Mouse (Mus musculus) layer of hippocampus, postnatal 25 days (tissue): ENCODE data around the gene Cd59b. TPM values are rescaled to one million over a fixed set of nuclear protein-coding genes. Genes with fewer than 3 reads are reported as not detected.
"Not testable (repeated sequence)": the region's sequence is repeated elsewhere in the genome, so short reads cannot be mapped to it uniquely, and the experiment has no call there.

Experiments used
- DNase-seq, 2 experiments: peaks; one replicate each; pipeline ENCODE4 v3.0.0; 2022; ENCODE audit warnings: mixed read lengths in 2 of 2, low spot score in 1 of 2; ENCODE audit errors: extremely low spot score in 1 of 2
- total RNA-seq, 2 experiments: library from RNA; stranded (reverse); gene quantifications; 2 replicates each; pipeline ENCODE4 v1.2.3; 2021

The Cd59b gene
- total RNA-seq, 2 experiments from 2014 or later: 0.75 to 0.98 TPM

DNA sequence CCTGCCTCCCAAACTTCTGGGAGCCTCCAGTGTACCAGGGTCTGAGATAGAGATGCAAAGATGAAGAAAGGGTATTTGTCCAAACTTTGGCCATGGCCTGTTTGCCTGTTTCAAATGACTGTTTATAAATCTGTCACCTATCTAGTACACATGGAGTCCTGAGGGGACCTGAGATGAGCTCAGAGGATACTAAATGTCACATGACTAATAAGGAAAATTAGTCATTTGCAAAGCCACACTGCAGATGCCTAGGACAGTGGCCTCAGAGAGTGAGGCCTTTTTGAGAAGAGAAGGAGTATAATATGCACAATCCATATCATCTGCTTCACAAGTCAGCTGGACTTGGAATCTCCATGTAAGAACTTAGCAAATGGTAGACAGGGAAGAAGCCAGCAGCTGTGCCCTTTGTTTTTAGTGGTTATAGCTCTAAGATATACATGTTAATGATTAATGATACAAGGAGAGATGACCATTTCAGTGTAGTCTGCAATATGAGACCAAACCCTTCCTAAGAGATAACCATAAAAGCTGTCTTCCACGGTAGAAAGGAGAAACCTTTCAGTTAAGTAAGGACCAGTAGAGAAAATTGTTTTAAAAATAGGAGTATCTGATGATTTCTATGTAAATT is 41.6 kb downstream of the Cd59b start:
- not testable (repeated sequence) for DNase-seq

DNA sequence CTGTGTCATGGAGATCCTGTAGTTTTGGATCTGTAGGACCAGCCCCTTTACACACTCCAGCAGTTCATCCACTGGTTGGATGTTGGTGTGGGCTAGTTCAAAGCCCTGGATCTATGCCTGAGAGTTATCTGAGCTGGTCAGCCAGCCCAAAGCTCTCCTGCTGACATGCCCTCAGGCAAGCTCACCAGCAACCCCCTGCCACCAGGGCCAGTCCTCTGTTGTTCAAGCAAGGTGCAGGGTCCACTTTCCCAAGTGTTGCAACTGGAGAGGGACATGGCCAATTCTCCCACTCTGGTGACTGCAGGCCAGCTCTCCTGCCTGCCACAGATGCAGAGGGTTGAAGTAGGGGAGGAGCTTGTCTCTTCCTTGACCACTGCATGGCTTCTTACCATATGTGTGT is 43.9 kb downstream of the Cd59b start:
- DNase-seq: not testable (repeated sequence)

DNA sequence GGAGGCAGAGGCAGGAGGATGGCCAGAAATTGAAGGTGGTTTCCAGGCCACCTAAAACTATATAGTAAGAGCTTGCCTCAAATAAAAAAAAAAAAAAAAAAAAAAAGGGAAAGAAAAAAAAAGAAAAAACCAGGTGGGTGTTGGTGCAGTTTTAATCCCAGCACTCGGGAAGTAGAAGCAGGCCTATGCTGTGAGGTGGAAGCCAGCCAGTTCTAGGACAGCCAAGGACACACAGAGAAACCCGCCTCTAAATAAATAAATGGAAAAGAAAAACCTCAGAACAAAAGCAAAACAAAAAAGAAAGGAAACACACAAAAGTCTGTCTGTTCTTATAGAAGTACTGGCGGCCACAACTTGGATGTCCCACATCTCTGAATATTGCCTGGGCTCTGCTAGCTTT is 45.2 kb downstream of the Cd59b start:
- DNase-seq: no peak

DNA sequence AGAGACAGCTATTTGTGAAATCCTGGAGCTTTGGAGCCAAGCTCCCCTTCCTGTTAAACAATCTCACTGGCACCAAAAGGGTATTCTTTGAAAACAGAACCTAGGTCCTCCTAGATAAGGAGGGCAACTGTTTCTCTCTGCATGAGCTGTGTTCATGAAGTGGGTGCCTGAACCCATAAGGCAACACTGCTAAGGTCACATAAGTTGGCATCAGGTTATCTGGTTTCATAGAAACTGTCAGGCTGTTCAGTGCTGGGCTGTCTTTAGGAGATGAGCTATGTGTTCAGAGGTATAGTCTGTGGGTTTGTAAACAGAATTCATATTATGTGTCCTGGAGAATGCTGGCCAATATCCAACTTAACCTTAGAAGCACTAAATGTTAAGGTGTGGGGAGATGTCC is 47.5 kb downstream of the Cd59b start:
- not testable (repeated sequence) for DNase-seq

DNA sequence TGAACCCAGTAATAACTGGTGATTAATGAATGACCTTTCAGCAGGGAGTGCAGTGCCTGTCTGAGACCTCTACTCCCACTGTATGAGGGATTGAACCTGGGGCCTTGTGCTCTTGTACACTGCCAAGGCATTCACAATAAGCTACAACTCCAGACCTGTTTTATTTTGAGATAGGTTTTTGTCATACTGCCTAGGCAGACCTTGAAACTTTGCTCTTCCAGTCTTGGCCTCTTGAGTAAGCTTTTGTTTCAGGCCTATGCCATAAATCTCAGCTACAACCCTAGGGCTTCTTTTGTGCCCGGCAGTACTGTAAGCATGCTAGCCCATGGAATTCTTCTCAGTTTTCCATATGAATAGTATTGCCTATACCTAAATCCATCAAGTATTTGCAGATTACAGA is 49.4 kb downstream of the Cd59b start:
- no peak for DNase-seq

DNA sequence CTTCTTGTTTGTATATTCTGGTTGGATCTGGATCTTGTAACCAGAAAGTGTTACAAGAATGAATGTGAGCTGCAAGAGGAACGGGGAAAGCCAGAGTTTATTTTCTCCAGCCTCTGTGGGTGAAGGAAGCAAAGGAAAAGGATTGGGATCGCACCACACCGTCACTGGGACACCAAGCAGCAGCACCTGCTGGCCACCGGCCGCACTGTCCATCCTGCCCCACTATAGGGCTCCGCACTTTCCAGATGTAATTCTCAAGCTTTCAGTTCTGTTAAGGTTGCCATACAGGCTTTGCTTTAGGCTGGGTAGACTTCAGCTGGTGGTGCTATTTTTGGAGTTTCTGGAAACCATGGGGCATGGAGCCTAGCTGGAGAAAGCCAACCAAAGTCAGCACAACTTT is 50.7 kb downstream of the Cd59b start:
- DNase-seq: no peak

DNA sequence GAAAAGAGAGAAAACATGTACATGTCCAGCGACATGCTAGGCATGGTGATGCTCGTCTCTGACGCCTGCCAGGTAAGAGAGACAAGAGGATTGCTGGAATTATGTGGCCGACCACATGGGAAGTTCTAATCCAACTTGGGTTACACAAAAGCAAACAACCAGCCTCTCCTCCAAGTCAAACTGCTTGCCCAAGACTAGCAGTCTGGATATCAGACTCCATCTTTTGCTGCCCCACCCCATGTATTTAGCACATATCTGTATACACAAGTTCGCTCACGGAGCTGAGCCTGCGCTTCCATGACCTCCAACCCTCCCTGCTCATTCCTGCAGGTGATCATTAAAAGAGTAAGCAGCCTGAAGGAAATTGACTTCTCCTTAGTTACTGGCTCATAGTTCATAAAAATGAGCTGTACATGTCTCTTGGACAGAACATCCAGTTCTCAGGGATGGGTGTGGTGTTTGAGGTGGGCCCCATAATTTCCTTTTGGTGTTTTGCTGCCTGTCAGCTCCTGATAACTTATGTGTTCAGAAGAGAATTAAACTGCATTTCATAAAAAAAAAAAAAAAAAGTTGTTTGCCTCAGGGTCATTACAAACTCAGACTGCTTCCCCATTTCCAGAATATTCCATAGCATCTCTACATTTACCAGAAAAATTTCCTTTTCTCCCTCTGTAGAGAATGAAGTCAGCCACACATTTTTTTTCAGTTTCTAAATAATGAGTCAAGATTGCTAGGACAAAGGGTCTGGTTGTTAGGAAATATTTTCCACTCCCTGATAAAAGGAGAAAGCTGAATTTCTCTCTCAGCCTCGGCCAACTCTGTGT is 52.2 kb downstream of the Cd59b start:
- no peak for DNase-seq

DNA sequence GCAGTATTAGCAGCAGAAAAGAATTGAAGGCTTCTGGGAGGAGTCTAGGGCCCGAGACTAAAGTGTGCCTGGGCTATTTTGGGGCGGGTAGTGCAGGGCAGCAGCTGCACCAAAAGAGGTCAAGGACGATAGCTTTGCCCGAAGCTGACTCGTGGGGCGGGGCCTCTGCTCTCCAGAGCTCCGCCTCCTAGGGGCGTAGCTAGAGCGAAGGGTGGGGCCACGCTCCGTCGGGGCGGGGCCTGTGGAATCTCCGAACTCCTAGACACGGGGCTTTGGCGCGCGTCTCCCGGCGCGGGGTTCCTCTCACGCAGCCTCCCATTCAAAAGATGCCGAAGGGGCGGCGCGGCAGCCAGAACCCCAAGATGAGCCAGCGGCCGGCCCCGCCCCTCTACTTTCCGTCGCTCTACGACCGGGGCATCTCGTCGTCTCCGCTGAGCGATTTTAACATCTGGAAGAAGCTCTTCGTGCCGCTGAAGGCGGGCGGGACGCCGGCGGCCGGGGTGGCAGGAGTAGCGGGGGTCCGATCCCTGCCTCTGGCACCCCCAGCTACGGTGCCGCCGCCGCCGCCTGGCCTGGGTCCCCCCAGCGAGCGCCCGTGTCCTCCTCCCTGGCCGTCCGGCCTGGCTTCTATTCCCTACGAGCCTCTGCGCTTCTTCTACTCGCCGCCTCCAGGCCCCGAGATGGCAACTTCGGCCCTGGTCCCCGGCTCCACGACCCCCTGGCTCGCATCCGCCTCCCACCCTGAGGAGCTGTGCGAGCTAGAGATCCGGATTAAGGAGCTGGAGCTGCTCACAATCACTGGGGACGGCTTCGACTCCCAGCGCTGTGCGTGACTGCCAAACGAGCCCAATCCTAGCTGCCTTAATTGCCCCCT is 53.1 kb downstream of the Cd59b start, which contains the start of gene A930018P22Rik:
TSS of gene A930018P22Rik (plus strand) at position 265 of the 874 bp plus-strand sequence.
- peak; percentile 68 to 71 for DNase-seq

DNA sequence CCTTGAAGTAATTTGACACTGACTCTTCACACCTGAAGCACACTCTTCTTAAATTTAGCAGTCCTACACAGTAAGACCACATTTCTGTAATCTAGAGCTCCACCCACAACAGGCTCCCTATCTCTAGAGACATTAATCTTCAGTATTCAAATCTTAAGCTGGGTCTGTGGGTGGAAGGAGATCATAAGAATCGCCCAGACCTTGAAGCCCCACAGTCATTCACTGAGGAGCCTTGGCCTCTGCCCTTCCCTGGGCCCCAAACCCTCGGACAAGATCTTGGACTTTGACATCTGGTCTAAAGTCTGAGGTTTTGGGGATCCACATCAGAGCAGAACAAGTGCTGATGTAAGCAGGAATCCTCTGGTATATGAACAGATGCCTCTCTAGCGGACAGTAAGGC is 53.9 kb downstream of the Cd59b start:
- DNase-seq: no peak

DNA sequence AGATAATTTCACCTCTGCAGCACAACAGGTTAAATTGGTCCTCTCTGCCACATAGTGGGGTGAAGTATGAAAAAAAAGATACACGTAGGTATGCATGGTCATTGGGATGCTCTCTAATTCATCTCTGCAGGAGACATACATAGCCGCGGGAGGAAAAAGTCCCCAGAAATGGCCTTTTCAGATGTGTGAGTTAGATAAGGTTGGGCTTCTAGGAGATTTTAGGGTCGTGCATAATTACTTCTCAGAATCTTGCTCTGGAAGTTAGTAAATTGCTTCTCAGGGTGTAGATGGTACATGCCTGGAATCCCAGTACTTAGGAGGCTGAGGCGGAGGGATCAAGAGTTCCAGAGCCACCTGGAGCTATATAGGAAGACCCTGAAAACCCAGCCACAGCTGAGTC is 54.4 kb downstream of the Cd59b start:
- DNase-seq: no peak

DNA sequence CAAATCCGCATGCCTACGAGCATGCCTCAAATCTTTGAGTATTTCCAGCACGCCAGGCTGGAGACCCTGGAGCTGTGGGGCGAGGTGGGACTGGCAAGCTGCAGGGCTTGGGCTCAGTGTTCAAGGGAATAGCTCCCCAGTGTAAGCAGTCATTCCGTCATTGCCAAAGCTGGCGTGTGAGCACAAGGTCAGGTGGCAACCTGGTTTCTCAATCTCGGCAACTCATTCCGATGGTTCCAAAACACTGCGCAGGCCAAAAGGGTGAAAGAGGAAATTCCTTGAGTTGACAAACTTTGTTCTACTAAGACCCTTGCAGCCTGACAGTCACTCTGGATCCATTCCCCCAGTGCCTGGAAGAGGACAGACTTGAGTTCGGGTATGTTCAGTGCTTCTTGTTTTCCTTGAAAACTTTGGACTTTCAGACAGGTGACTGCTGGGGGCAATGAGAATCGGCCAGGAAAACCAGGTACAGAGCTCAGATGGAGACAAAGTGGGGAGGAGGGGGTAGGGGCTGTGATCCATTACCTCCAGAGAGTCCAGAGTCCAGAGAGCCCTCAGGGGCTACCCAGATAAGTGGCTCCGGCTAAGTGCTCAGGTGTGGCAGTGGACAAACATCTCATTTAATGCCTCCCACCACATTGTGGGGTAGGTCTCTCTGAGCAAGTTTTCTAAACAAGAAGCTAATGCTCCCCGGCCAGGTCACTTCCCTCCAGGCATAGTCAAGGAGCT is 59.3 kb downstream of the Cd59b start:
- no peak for DNase-seq

DNA sequence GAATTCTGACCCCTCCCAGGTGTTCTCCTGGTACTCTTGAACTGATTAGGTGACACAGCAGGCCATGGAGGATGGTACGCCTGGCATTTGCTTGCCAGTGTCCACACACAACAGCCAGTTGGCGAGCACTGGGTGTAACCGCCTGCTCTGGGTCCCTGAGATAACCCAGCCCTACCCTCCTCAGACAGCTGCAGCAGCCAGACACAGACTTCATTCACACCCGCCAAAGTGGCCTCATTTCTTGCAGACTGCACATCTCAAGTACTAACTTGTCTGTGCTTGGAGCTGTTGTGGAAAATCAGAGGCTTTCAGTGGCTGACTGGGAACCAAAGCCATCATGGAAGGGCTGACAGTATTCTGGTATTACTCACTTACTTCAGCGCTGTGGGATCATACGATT is 60.5 kb downstream of the Cd59b start:
- no peak for DNase-seq

DNA sequence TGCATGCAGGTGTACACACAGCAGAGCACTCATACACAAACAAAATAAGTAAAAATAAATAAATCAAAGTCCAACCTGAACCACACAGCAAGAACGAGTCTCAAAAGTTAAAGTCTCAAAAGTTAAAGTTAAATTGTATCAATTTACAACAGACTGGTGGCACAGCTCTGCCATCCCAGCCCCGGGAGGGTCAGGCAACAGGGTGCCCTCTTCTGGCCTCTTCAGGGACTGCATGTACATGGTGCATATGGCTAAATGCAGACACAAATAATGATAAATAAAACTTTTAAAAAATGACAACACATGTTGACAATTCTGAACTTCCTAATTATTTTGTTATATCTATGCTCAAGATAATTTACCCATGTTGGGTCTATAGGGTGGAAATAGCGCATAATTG is 61.3 kb downstream of the Cd59b start:
- peak in 1 of 2 experiments; percentile 33 for DNase-seq

DNA sequence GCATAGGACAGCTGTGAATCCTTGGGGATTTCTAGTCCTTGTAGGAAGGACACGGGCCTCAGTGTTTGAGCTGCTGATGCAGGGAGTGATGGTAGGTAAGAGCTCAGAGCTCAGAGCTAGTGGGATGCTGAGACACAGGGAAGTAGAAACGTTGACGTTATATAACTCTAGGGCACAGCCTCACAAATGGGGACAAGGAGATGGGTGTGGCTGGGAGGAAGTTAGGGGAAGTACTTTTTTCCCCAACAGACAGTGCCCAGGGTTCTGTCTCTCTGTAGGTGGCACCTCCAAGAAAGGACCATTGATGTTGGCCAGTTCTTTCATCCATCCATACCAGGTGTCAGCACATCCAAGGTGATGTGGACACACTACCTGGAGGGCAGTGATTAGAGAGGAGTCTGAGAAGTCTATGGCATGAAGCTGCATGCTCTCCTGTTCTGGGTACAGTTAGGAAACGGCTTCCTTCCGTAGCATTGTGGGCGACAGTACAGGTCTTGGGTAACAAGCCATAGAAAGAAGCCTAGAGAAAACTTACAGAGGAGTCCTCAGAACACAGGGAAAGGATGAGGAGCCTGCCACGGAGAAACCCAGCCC is 62.7 kb downstream of the Cd59b start:
- no peak for DNase-seq

DNA sequence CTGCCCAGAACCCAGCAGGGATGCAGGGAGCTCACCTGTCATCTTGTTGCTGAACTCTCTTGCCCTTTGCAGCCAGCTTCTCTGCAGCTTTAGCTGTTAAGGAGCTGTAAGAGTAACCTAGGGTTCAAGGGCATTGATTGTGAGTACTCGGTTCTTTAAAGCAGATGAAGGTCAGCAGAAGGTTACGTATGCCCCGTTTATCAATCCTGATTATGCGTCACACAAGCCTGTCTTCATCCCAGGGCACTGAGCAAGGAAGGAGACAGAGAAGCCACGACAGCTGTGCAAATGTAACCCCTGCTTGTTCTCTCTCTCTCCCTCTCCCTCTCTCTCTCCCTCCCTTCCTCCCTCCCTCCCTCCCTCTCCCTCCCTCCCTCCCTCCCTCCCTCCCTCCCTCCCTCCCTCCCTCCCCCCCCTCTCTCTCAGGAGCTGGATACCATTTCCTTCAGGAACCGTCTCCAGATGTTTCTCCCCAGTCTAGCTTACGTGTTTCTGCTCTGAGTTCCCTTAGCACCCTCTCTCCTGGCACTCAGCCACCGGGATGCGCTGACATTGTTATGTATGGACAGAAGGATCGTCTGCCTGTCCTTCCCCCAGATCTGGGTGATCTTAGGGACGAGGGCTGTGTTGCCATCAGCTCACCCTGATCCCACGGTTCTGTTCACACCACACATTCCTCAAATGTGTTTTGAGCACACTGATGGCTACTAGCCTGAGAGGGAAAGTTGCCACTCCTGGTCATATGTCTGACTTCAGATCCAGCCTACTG is 63.6 kb downstream of the Cd59b start:
- no peak for DNase-seq

DNA sequence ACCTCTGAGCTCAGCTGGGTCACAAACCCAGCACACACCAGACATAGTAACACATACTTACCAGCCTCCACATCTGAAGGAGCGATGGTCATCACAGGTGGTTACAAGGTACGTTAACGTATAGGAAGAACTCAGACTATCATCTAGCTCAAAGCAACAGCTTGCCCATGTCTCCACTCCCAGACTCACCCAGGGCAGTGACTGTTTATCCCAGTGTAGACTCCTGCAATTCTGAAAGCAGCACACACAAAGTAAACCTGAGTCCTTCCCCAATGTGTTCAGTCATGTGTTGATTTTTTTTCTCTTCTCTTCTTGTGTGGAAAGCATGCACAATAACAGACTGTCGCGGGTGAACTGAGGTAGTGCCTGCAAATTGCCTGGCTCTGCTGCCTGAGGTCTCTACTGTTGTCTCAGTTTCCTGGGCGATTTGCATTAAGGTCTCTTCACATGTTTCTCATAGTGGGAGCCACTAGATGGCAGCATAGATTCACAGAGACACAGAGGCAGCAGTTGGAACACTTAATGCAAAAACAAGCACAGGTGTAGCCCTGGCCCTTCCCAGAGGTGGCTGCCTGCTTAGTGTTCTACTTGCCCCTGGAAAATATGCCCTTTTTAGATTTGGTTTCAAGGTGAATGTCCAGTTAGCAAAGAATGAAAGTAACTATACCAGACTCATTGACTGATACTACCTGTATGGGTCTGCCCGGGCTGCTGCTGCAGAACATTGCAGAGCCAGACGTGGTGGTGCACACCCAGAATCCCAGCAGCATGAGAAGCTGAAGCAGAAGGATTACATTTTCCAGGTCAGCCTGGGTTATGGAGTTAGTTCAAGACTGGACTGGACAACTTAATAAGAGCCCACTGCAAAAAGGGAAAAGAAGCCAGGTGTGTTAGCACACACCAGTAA is 64.8 kb downstream of the Cd59b start:
- peak; percentile 44 to 47 for DNase-seq

DNA sequence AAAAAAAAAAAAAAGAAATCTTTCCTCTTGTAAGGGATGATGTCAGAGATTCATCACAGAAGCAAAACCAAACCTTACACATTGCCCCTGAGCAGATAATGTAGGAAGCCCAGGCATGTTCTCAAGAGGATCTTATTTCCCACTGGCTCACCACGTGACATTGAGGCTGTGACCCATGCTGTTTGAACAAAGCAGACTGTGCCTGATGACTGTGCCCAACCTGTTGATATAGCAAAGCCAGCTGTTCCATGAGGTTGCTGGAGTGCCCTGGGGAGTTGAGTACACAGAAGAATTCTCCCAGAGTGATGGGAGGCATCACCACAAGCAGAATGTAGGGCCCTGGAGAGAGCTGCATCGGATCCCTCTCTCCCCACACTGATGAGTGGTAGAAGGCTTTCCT is 66.3 kb downstream of the Cd59b start:
- DNase-seq: no peak
